Mouse (Mus musculus): ENCODE measurements around the gene Hoxb5. TPM values are rescaled to one million over a fixed set of nuclear protein-coding genes. Genes with fewer than 3 reads are reported as not detected.

Hoxb5 gene
- polyA plus RNA-seq, 1 experiment from 2014 or later, result 0.14 TPM

- Histone ChIP-seq H3K4me3 (no peak overlapping the region), H3K27ac (ENCODE audit: poor library complexity, severe bottlenecking) (no peak overlapping the region), H3K27me3 (replicated peaks) (peaks cover 98% of the 10 kb centered on the region), H3K36me3 (no peaks in the 10 kb centered on the region), H3K4me2 (no peak overlapping the region), H3K9me3 (replicated peaks) (no peaks in the 10 kb centered on the region), H3K9ac (no peak overlapping the region), H3K4me1 (replicated peaks) (peaks cover 20% of the 10 kb centered on the region)
- ATAC-seq (ENCODE audit: insufficient number of reproducible peaks, low FRiP score), result no peak
- under 1% methylated on average over 9 of the region's 9 CpGs for WGBS
Observed at GRCm38 (mm10) chr11:96299781-96300180, 3.4 kb upstream of the Hoxb5 start.

- no peaks in the 10 kb centered on the region for H3K36me3 ChIP-seq
- H3K4me2 ChIP-seq, result peak overlapping the region; percentile 14; the same call in 1 of the 2 replicates
- ATAC-seq (ENCODE audit: insufficient number of reproducible peaks, low FRiP score), result 0 out of 2 replicates have a peak, but pooled peaks have one; percentile 4
- peaks cover 99% of the 10 kb centered on the region for H3K27me3 ChIP-seq (replicated peaks)
- H3K9me3 ChIP-seq (replicated peaks), result no peaks in the 10 kb centered on the region
- peak overlapping the region; percentile 4; the same call in 1 of the 2 replicates for H3K4me3 ChIP-seq
- H3K9ac ChIP-seq, result no peak overlapping the region
- H3K4me1 ChIP-seq (replicated peaks), result peaks cover 18% of the 10 kb centered on the region
- under 1% methylated on average over 35 of the region's 35 CpGs for WGBS
- no peak overlapping the region for H3K27ac ChIP-seq (ENCODE audit: poor library complexity, severe bottlenecking)
Observed at GRCm38 (mm10) chr11:96300354-96301063, 2.6 kb upstream of the Hoxb5 start.

DNA sequence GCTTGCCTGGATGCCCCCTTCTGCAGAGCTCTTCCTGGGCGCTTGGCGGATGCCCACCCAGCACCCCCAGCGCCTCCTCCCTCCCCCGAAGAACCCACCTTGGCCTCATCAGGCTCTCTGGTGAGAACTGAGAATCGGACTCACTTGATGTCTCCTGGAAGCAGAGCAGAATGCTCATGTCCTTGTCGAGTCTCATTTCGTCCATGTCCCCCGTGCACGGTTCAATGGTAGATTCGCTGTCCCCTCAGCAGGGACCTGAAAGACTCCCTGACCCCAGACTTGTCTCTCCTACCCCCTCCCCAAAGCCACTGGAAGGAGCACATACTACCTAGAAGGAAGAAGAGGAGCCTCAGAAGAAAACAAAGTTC is 2.1 kb upstream of the Hoxb5 start:
- peak overlapping the region; percentile 14; the same call in 1 of the 2 replicates for H3K4me2 ChIP-seq
- 7% methylated on average over 10 of the region's 10 CpGs for WGBS
- H3K27ac ChIP-seq (ENCODE audit: poor library complexity, severe bottlenecking), result no peak overlapping the region
- H3K36me3 ChIP-seq, result no peaks in the 10 kb centered on the region
- H3K9me3 ChIP-seq (replicated peaks), result no peaks in the 10 kb centered on the region
- no peak for ATAC-seq (ENCODE audit: insufficient number of reproducible peaks, low FRiP score)
- H3K4me1 ChIP-seq (replicated peaks), result peaks cover 18% of the 10 kb centered on the region
- H3K9ac ChIP-seq, result no peak overlapping the region
- peak overlapping the region; percentile 4; the same call in 1 of the 2 replicates for H3K4me3 ChIP-seq
- peaks cover 99% of the 10 kb centered on the region for H3K27me3 ChIP-seq (replicated peaks)

- WGBS, result 2% methylated on average over 15 of the region's 15 CpGs
- Histone ChIP-seq H3K27me3 (replicated peaks) (peaks cover 99% of the 10 kb centered on the region), H3K4me1 (replicated peaks) (peaks cover 18% of the 10 kb centered on the region), H3K27ac (ENCODE audit: poor library complexity, severe bottlenecking) (no peak overlapping the region), H3K36me3 (no peaks in the 10 kb centered on the region), H3K4me3 (no peak overlapping the region), H3K9ac (no peak overlapping the region), H3K9me3 (replicated peaks) (no peaks in the 10 kb centered on the region), H3K4me2 (no peak overlapping the region)
- ATAC-seq (ENCODE audit: insufficient number of reproducible peaks, low FRiP score), result no peak
Observed at GRCm38 (mm10) chr11:96301837-96302236, 1.3 kb upstream of the Hoxb5 start.

GRCm38 (mm10) chr11:96302381-96303150 is 570 bp upstream of the Hoxb5 start:
- Histone ChIP-seq H3K27me3 (replicated peaks) (peaks cover 99% of the 10 kb centered on the region), H3K4me2 (no peak overlapping the region), H3K4me1 (replicated peaks) (peaks cover 18% of the 10 kb centered on the region), H3K9ac (no peak overlapping the region), H3K27ac (ENCODE audit: poor library complexity, severe bottlenecking) (no peak overlapping the region), H3K4me3 (no peak overlapping the region), H3K9me3 (replicated peaks) (no peaks in the 10 kb centered on the region), H3K36me3 (no peaks in the 10 kb centered on the region)
- ATAC-seq (ENCODE audit: insufficient number of reproducible peaks, low FRiP score), result no peak
- 8% methylated on average over 23 of the region's 23 CpGs for WGBS

DNA sequence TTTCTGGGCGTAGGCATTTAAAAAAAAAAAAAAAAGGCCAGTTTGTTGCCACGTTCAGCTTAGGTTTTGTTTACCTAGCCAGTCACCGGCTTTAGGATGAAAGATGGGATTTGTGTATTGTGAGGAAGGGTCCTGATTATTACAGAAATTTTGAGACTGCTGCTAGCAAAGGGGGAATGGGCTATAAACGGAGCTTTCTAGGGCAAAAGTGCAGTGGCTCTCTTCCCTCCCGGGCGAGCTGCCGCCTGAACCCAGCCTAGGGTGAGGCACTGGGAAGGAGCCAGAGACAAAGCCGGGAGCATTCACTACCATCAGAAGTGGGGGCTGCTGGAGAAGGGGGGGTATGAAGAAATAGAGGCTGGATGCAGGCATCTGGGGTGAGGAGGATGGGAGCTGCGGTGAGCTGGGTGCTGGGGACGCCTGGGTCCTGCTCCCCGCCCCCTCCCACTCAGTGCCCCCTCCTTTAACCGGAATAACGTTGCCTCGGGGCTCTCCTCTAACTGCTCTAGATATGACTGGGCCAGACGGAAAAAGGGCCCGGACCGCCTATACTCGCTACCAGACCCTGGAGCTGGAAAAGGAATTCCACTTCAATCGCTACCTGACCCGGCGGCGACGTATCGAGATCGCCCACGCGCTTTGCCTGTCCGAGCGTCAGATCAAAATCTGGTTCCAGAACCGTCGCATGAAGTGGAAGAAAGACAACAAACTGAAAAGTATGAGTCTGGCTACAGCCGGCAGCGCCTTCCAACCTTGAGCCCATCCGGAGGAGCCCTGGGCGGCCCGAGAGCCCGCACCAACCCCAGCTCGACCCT is 1.5 kb downstream of the Hoxb5 start:
- Histone ChIP-seq H3K4me1 (replicated peaks) (peaks cover 12% of the 10 kb centered on the region; the same call in 1 of the 2 replicates), H3K4me3 (no peak overlapping the region; the same call in 1 of the 2 replicates), H3K9ac (no peak overlapping the region), H3K36me3 (no peaks in the 10 kb centered on the region), H3K9me3 (replicated peaks) (no peaks in the 10 kb centered on the region), H3K27ac (ENCODE audit: poor library complexity, severe bottlenecking) (no peak overlapping the region), H3K27me3 (replicated peaks) (peaks cover 99% of the 10 kb centered on the region), H3K4me2 (peak overlapping the region; percentile 5; the same call in 1 of the 2 replicates)
- no peak for ATAC-seq (ENCODE audit: insufficient number of reproducible peaks, low FRiP score)
- WGBS, result under 1% methylated on average over 38 of the region's 38 CpGs

GRCm38 (mm10) chr11:96305505-96306182 is 2.5 kb downstream of the Hoxb5 start:
- ATAC-seq (ENCODE audit: insufficient number of reproducible peaks, low FRiP score), result no peak
- Histone ChIP-seq H3K27me3 (replicated peaks) (peaks cover 99% of the 10 kb centered on the region), H3K9ac (no peak overlapping the region), H3K9me3 (replicated peaks) (no peaks in the 10 kb centered on the region), H3K4me1 (replicated peaks) (peaks cover 7% of the 10 kb centered on the region; the same call in 1 of the 2 replicates), H3K4me2 (no peak overlapping the region), H3K4me3 (no peak overlapping the region), H3K36me3 (no peaks in the 10 kb centered on the region), H3K27ac (ENCODE audit: poor library complexity, severe bottlenecking) (no peak overlapping the region)
- 58% methylated on average over 6 of the region's 6 CpGs for WGBS

- H3K4me2 ChIP-seq, result no peak overlapping the region
- H3K9ac ChIP-seq, result no peak overlapping the region
- peaks cover 99% of the 10 kb centered on the region for H3K27me3 ChIP-seq (replicated peaks)
- H3K36me3 ChIP-seq, result no peaks in the 10 kb centered on the region
- H3K9me3 ChIP-seq (replicated peaks), result no peaks in the 10 kb centered on the region
- 24% methylated on average over 7 of the region's 7 CpGs for WGBS
- H3K4me1 ChIP-seq (replicated peaks), result peaks cover 5% of the 10 kb centered on the region; the same call in 1 of the 2 replicates
- no peak overlapping the region for H3K4me3 ChIP-seq
- H3K27ac ChIP-seq (ENCODE audit: poor library complexity, severe bottlenecking), result no peak overlapping the region
- ATAC-seq (ENCODE audit: insufficient number of reproducible peaks, low FRiP score), result no peak
Observed at GRCm38 (mm10) chr11:96306183-96306907, 3.2 kb downstream of the Hoxb5 start.

- Histone ChIP-seq H3K27me3 (replicated peaks) (peaks cover 99% of the 10 kb centered on the region), H3K4me1 (replicated peaks) (peaks cover 5% of the 10 kb centered on the region; the same call in 1 of the 2 replicates), H3K36me3 (no peaks in the 10 kb centered on the region), H3K9me3 (replicated peaks) (no peaks in the 10 kb centered on the region), H3K4me3 (no peak overlapping the region), H3K4me2 (no peak overlapping the region), H3K27ac (ENCODE audit: poor library complexity, severe bottlenecking) (no peak overlapping the region), H3K9ac (no peak overlapping the region)
- WGBS, result 16% methylated on average over 13 of the region's 13 CpGs
- ATAC-seq (ENCODE audit: insufficient number of reproducible peaks, low FRiP score), result no peak
Observed at GRCm38 (mm10) chr11:96306908-96307269, 3.8 kb downstream of the Hoxb5 start.

- Histone ChIP-seq H3K27me3 (replicated peaks) (peaks cover 99% of the 10 kb centered on the region), H3K36me3 (no peaks in the 10 kb centered on the region), H3K9me3 (replicated peaks) (no peaks in the 10 kb centered on the region), H3K27ac (ENCODE audit: poor library complexity, severe bottlenecking) (no peak overlapping the region), H3K9ac (no peak overlapping the region), H3K4me3 (no peak overlapping the region), H3K4me1 (replicated peaks) (peaks cover 2% of the 10 kb centered on the region; the same call in 1 of the 2 replicates), H3K4me2 (no peak overlapping the region)
- ATAC-seq (ENCODE audit: insufficient number of reproducible peaks, low FRiP score), result no peak
- 25% methylated on average over 4 of the region's 4 CpGs for WGBS
Observed at GRCm38 (mm10) chr11:96308763-96309162, 5.6 kb downstream of the Hoxb5 start.

Measured in heart, embryonic 12.5 days (tissue).